Mouse (Mus musculus) hindbrain, postnatal 0 days (tissue): ENCODE measurements around the gene 1810043G02Rik. TPM values are rescaled to one million over a fixed set of nuclear protein-coding genes. Genes with fewer than 3 reads are reported as not detected.
A peak's percentile ranks its signal among the peaks of the same experiment; 100 is the strongest.
"Not testable (repeated sequence)": the region's sequence is repeated elsewhere in the genome, so short reads cannot be mapped to it uniquely, and the experiment has no call there.

Experiments used
- ATAC-seq: fragments of 200-750 bp; cut with Nextera tagmentation; 2 replicates; pipeline ENCODE4 v1.8.0; 2017; ENCODE audit warnings: mild to moderate bottlenecking, moderate TSS enrichment, moderate library complexity
- DNase-seq: peaks from one replicate; pipeline ENCODE4 v3.0.0-alpha.2; 2015; ENCODE audit warnings: low spot score
- H3K27ac ChIP-seq: fragments of 300-500 bp; sonication (generic); 2 replicates; pipeline ENCODE4 v1.5.1; 2014; ENCODE audit warnings: mild to moderate bottlenecking
- H3K27me3 ChIP-seq: fragments of 300-500 bp; sonication (generic); 2 replicates; pipeline ENCODE4 v1.6.1; 2014; ENCODE audit warnings: low read length, mixed read lengths; ENCODE audit not compliant: insufficient read depth
- H3K36me3 ChIP-seq: fragments of 300-500 bp; sonication (generic); 2 replicates; pipeline ENCODE4 v1.6.1; 2014; ENCODE audit warnings: low read length, mixed read lengths; ENCODE audit not compliant: insufficient read depth
- H3K4me1 ChIP-seq: fragments of 300-500 bp; sonication (generic); 2 replicates; pipeline ENCODE4 v1.6.1; 2014; ENCODE audit warnings: antibody characterized with exemption, low read length, mixed read lengths; ENCODE audit not compliant: insufficient read depth
- H3K4me2 ChIP-seq: fragments of 300-500 bp; sonication (generic); 2 replicates; pipeline ENCODE4 v1.6.1; 2014; ENCODE audit warnings: low read depth, mild to moderate bottlenecking, low read length, moderate library complexity, mixed read lengths
- H3K4me3 ChIP-seq: fragments of 300-500 bp; sonication (generic); 2 replicates; pipeline ENCODE4 v1.5.1; 2014; ENCODE audit warnings: low read length
- H3K9ac ChIP-seq: fragments of 300-500 bp; sonication (generic); replicated peaks from 2 replicates; pipeline ENCODE4 v1.6.1; 2014; ENCODE audit warnings: mild to moderate bottlenecking, low read length, moderate library complexity, mixed read lengths
- H3K9me3 ChIP-seq: fragments of 300-500 bp; sonication (generic); 2 replicates; pipeline ENCODE4 v1.6.1; 2016; ENCODE audit warnings: low read length, mixed read lengths
- CTCF ChIP-seq: IDR thresholded peaks from 2 replicates; pipeline ENCODE4 v1.5.1; 2016; ENCODE audit warnings: antibody characterized with exemption, control low read depth, low read depth
- WGBS: fragments of 180-500 bp; shearing (Covaris S2); extraction: QIAGEN DNeasy Blood & Tissue Kit; methylation state at CpG from one replicate; pipeline ENCODE4 v1.1.7; 2014; 5-methylcytosine and 5-hydroxymethylcytosine counted together
- polyA plus RNA-seq: library from polyadenylated mRNA; unstranded; fragments of >200 nt; fragmentation: Nextera tagmentation; extraction: Ambion mirVana; gene quantifications from 2 replicates; pipeline ENCODE4 v1.2.1, GENCODE M21; 2015
- total RNA-seq: library from RNA; depleted of rRNA; stranded (reverse); fragments of >200 nt; gene quantifications from 2 replicates; pipeline ENCODE4 v1.2.3, GENCODE M21; 2014

Gene 1810043G02Rik
- total and polyA plus RNA-seq, 2 experiments from 2014 or later, result 58.5 to 75.7 TPM

DNA sequence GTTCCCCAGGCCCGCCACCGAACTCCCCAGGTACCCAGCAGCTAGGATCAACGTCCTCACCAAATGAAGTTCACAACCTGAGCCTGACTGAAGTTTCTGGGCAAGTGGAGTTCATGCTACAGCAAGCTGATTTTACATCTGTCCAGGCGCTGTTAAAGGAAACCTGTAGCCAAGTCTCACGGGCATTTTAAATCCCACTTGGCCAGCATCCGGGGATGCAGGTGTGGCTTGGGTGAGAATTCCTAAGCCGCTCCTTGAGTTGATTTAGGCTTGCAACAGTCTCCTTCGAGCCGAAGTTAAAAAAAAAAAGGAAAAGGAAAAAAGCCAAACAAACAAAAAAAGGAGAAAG lies 31.6 kb downstream of the 1810043G02Rik start, which contains the start of gene Pfkl:
Gene Pfkl, minus strand, starts transcription at position 139 of the 349 bp plus-strand sequence.
- H3K9me3 ChIP-seq, result no peaks in the 10 kb centered on the region
- H3K4me1 ChIP-seq, result peaks cover 23% of the 10 kb centered on the region
- no peak for ATAC-seq
- H3K27ac ChIP-seq, result peak within 1 kb of the TSS; percentile 87
- peak within 1 kb of the TSS; percentile 75 for H3K9ac ChIP-seq
- H3K27me3 ChIP-seq, result no peaks in the 10 kb centered on the region
- peak within 1 kb of the TSS; percentile 92 for H3K4me2 ChIP-seq
- no peak for TF ChIP-seq CTCF
- no peaks in the 10 kb centered on the region for H3K36me3 ChIP-seq
- DNase-seq, result no peak
- WGBS, result under 1% methylated on average over 9 of the region's 9 CpGs
- peak within 1 kb of the TSS; percentile 86 for H3K4me3 ChIP-seq

DNA sequence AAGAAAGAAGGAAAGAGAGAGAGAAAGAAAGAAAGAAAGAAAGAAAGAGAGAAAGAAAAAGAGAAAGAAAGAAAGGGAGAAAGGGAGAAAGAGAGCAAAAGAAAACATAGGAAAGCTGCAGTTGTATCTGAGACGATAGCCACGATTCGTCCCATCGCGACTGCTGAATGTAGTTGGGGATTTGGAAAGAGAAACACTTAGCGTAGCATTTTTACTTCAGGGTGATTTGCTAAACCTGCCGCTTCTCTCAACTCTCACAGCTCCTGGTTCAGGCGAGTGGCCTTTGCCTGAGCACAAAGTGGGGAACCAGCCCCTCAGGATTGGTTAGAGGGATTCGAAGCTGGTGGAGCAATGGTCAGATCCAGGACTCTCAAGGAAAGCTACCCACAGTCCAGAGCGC lies 32.0 kb downstream of the 1810043G02Rik start:
- 16% methylated on average over 10 of the region's 10 CpGs for WGBS
- Histone ChIP-seq H3K9me3 (no peaks in the 10 kb centered on the region), H3K27ac (no peak overlapping the region), H3K4me2 (peak overlapping the region; percentile 92), H3K4me3 (no peak overlapping the region), H3K4me1 (peaks cover 23% of the 10 kb centered on the region), H3K27me3 (no peaks in the 10 kb centered on the region), H3K9ac (no peak overlapping the region), H3K36me3 (no peaks in the 10 kb centered on the region)
- ATAC-seq (no peak), DNase-seq (no peak)
- TF ChIP-seq CTCF, result no peak

DNA sequence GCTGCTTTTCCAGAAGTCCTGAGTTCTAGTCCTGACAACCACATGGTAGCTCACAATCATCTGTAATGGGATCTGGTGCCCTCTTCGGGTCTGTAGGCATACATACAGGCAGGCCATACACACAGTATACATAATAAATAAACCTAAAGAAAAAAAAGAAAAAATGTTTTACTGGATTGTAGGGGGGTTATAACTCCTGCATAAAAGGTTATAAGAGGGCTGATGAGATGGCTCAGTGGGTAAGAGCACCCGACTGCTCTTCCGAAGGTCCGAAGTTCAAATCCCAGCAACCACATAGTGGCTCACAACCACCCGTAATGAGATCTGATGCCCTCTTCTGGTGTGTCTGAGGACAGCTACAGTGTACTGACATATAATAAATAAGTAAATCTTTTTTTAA lies 32.8 kb downstream of the 1810043G02Rik start:
- DNase-seq, ATAC-seq, H3K9me3 ChIP-seq, H3K36me3 ChIP-seq, H3K27me3 ChIP-seq, H3K27ac ChIP-seq, H3K4me3 ChIP-seq, H3K9ac ChIP-seq, H3K4me2 ChIP-seq: not testable (repeated sequence)
- 95% methylated on average over 5 of the region's 5 CpGs for WGBS
- peaks cover 23% of the 10 kb centered on the region for H3K4me1 ChIP-seq

DNA sequence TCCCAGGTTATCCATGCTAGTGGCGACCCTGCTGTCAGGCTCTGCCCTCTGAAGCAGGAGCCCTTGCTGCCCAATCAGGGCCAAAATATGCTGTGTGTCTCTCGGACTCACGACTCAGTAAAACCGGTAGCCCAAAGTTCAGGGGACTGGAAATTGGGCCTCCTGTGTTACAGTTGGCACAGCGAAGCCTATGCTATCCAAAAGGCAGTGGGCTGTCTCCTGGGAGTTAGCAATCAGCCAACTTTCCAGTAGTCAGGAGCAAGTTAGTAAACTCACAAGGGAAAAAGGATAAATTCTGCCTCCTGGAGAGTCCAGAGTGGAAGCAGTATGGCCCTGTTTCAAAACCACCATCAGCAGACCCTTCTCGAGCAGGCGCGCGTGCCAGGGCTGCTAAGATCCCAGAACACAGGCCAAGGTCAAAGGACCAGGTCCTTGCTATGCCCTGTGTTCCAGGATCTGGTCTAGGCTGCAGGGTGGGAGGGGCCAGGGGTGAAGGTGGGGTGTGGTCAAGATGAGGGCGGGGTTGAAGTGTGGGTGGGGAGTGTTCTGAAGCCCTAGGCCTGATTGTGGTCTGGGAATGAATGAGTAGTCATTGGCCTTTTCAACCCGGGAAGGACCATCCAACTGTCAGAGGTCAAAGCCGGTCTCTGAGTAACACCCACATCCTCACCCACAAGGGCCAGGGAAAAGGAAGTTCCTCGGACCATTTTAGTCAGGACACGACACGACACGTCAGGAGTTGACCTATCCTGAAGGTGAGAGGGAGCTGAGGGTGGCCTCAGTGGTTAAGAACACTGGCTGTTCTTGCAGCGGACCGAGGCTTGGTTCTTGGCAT lies 34.6 kb downstream of the 1810043G02Rik start:
- no peak for ATAC-seq
- 94% methylated on average over 18 of the region's 18 CpGs for WGBS

DNA sequence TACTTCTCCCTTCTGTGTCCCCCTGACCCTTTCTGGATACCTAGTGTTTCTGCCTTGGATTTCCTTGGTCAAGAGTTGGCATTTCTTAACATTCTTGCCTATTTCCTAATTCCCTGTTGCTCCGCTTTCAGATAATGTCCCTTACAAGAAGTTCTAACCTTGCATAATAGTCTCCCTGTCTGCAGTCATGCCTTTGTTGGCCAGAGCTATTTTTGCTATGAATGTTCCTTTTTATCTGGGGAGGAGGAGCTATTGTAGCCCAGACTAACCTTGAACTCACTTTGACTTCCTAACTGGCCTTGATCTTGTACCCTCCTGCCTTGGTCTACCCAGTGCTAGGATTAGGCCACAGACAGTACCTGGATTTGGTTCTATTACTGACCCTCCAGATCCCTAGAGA lies 37.2 kb downstream of the 1810043G02Rik start:
- WGBS, result 96% methylated on average over 1 of the region's 1 CpGs
- TF ChIP-seq CTCF, result no peak

More for the DNA sequence above, 34.6 kb downstream of the 1810043G02Rik start:
- no peak for DNase-seq
- no peaks in the 10 kb centered on the region for H3K27me3 ChIP-seq
- H3K9me3 ChIP-seq, result no peaks in the 10 kb centered on the region
- H3K9ac ChIP-seq, result no peak overlapping the region
- H3K4me3 ChIP-seq, result no peak overlapping the region
- H3K36me3 ChIP-seq, result no peaks in the 10 kb centered on the region
- TF ChIP-seq CTCF, result no peak
- no peak overlapping the region for H3K4me2 ChIP-seq
- H3K4me1 ChIP-seq, result peaks cover 11% of the 10 kb centered on the region
- no peak overlapping the region for H3K27ac ChIP-seq

DNA sequence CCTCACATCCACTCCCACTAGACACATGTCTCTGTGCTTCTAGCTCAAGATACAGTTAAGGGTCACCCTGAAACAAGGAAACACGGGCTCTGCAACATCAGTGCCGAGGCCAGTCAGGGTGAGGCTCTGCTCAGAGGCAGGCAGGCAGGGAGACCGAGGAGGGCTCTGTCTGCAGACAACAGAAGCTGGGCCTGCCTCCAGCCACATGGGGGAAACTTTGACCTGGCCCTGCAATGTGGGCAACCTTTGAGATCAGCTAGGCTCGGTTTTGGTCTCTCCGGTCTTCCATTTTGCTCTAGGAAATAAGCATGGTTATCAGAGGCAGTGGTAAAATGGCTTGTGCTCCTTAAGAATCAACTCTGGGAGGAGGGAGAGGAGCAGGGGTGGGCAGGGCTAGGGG lies 38.0 kb downstream of the 1810043G02Rik start:
- no peaks in the 10 kb centered on the region for H3K4me1 ChIP-seq
- no peak for ATAC-seq
- DNase-seq, result no peak
- H3K27ac ChIP-seq, result no peak overlapping the region
- no peaks in the 10 kb centered on the region for H3K36me3 ChIP-seq
- H3K9ac ChIP-seq, result no peak overlapping the region
- H3K9me3 ChIP-seq, result no peaks in the 10 kb centered on the region
- no peak for TF ChIP-seq CTCF
- H3K4me2 ChIP-seq, result no peak overlapping the region
- no peaks in the 10 kb centered on the region for H3K27me3 ChIP-seq
- WGBS, result 53% methylated on average over 5 of the region's 5 CpGs
- H3K4me3 ChIP-seq, result no peak overlapping the region

More for the DNA sequence above, 37.2 kb downstream of the 1810043G02Rik start:
- no peak overlapping the region for H3K27ac ChIP-seq
- H3K9ac ChIP-seq, result no peak overlapping the region
- no peak for DNase-seq
- no peaks in the 10 kb centered on the region for H3K9me3 ChIP-seq
- ATAC-seq, result no peak
- no peaks in the 10 kb centered on the region for H3K27me3 ChIP-seq
- no peak overlapping the region for H3K4me3 ChIP-seq
- H3K36me3 ChIP-seq, result no peaks in the 10 kb centered on the region
- no peaks in the 10 kb centered on the region for H3K4me1 ChIP-seq
- no peak overlapping the region for H3K4me2 ChIP-seq

DNA sequence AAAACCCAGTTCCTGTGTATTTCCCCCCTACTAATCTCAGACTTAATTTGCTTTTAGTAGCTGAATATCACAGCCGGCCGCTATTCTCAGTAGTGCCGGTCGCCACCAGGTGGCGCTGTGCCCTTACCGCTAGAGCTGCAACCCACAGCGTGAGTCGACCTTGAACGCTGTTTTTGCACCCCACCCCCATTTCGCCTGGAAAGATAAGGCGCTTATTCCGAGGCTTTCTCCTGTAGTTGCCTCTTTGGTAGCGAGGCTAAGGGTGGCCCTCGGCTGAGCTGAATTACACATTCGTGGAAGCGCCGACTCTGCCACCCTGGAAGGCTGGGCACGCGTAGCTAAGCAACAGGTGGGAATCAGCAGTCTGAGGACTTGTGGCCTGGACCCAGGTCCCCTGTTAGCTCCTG lies 40.5 kb downstream of the 1810043G02Rik start:
- WGBS, result 20% methylated on average over 19 of the region's 19 CpGs
- Histone ChIP-seq H3K27ac (no peak overlapping the region), H3K36me3 (no peaks in the 10 kb centered on the region), H3K4me3 (peak overlapping the region; percentile 24), H3K27me3 (no peaks in the 10 kb centered on the region), H3K4me2 (peak overlapping the region; percentile 60), H3K9ac (no peak overlapping the region), H3K9me3 (no peaks in the 10 kb centered on the region), H3K4me1 (no peaks in the 10 kb centered on the region)
- DNase-seq (peak; percentile 94), ATAC-seq (peak; percentile 90)
- TF ChIP-seq CTCF, result peak; percentile 96
